In the genomic region with DNA sequence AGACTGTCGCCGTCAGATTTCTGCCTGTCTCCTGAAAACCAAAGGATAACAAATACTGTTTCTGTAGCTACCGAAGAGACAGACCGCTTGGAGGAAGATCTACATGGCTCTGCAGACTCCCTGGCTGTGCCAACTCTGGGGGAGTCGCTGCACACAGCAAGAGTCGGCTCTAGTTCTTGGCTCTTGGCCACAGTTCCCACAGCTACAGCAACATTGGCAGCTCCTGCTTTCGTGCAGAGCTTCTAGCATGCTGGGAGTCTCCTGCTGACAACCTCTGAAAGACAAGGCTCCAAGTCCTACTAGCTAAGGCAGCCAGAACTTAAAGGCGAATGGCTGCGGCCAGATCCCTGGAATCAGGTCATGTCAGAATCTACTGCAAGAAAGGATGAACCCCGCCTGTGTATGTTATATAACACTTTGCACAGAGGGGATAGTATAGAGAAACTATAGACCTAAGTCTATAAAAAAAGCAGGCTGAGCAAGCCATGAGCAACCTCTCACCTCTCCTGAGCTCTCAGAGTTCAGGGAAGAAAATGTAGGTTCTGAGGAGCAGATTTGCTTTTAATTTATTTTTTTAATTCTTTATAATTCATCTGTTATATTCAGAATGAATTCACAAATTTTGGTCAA, we compare ENCODE assay signal across 8 mouse cellular contexts. TPM values are rescaled to one million over a fixed set of nuclear protein-coding genes. Genes with fewer than 3 reads are reported as not detected.
A peak's percentile ranks its signal among the peaks of the same experiment; 100 is the strongest.
DNase-seq lines count a peak whose midpoint lies in the region; ATAC-seq lines count a peak whose summit lies in the region.

No protein-coding gene starts in this region.

- no peaks in the 10 kb centered on the region for H3K36me3 ChIP-seq in midbrain, embryonic 15.5 days (replicated peaks)

- H3K27me3 ChIP-seq in midbrain, embryonic 15.5 days (replicated peaks): no peaks in the 10 kb centered on the region

- H3K4me3 ChIP-seq in midbrain, embryonic 15.5 days: no peak overlapping the region

- intact Hi-C loops in heart, postnatal 14 days (cut with DNase I): loop anchor here (5.0 kb wide), 2 partner anchors 40 to 55 kb away; partner anchors contain the start of gene Slc16a1

- peak overlapping the region; percentile 43 for H3K27ac ChIP-seq in midbrain, embryonic 15.5 days

- no peaks in the 10 kb centered on the region for H3K4me1 ChIP-seq in midbrain, embryonic 15.5 days

- DNase-seq in MN1 (ENCODE audit: low spot score): peak; percentile 48
- DNase-seq in adrenal gland, postnatal 36 days: peak; percentile 65 to 79
- peak; percentile 93 to 95 for DNase-seq in frontal cortex, adult 2 months (ENCODE audit: extremely low spot score in 1 of 2, low spot score in 1 of 2)
- DNase-seq in heart, postnatal 14 days: peak; percentile 73 to 87
- DNase-seq in layer of hippocampus, postnatal 14 days (ENCODE audit: low spot score in 2 of 2): peak; percentile 82 to 96
- DNase-seq in testis, postnatal 14 days (ENCODE audit: low spot score): peak; percentile 84
- DNase-seq in thymus, postnatal 0 days (ENCODE audit: low spot score): no peak

- ATAC-seq in midbrain, embryonic 15.5 days (replicated peaks): 0 out of 2 replicates have a peak, but pooled peaks have one; percentile 50

- H3K9me3 ChIP-seq in midbrain, embryonic 15.5 days: no peaks in the 10 kb centered on the region

- H3K9ac ChIP-seq in midbrain, embryonic 15.5 days: no peak overlapping the region

- WGBS in midbrain, embryonic 15.5 days: 63% methylated on average over 10 of the region's 10 CpGs

- no peak overlapping the region for H3K4me2 ChIP-seq in midbrain, embryonic 15.5 days

RNA-seq across cellular contexts. Expression of gene Slc16a1, which starts 41.2 kb away (rescaled TPM):
- 10 to 100 TPM; 34.4 to 62.7 TPM for total RNA-seq in adrenal gland, postnatal 36 days (2021)
- 22.1 and 23.0 TPM in 2 replicates for polyA plus RNA-seq in frontal cortex, adult 2 months (2012; rRNA removed)
- total RNA-seq in heart, postnatal 14 days (2021): 100 to 1,000 TPM; 153 to 157 TPM
- 10 to 100 TPM; 71.6 to 74.2 TPM for total RNA-seq in layer of hippocampus, postnatal 14 days (2021)
- polyA plus RNA-seq in midbrain, embryonic 15.5 days (2015; fragmentation: Nextera tagmentation; extraction: Ambion mirVana): 9.0 and 9.7 TPM in 2 replicates
- polyA plus RNA-seq in thymus, postnatal 0 days (2015; fragmentation: Nextera tagmentation; extraction: Ambion mirVana): 82.5 and 84.3 TPM in 2 replicates
